Mouse (Mus musculus): ENCODE measurements around the gene Irf9. TPM values are rescaled to one million over a fixed set of nuclear protein-coding genes. Genes with fewer than 3 reads are reported as not detected.

Irf9 gene
- polyA plus RNA-seq, 1 experiment from 2014 or later = 18.6 TPM

- H3K4me3 ChIP-seq (ENCODE audit: low read depth, low read length) = peak within 1 kb of the TSS; percentile 97
- H3K9me3 ChIP-seq (ENCODE audit: low read length) = no peaks in the 10 kb centered on the region
- peak; percentile 87 for ATAC-seq
- peaks cover 29% of the 10 kb centered on the region for H3K4me1 ChIP-seq (ENCODE audit: insufficient read depth)
- peak within 1 kb of the TSS; percentile 92 for H3K4me2 ChIP-seq (ENCODE audit: low read depth, low read length)
- TF ChIP-seq CTCF (IDR thresholded peaks at IDR 0.05; ENCODE audit: low read depth) = no peak
- TF ChIP-seq EP300 (IDR thresholded peaks at IDR 0.05; ENCODE audit: low read depth) = no peak
- WGBS (ENCODE audit: insufficient replicate concordance) = 3% methylated on average over 22 of the region's 22 CpGs
- H3K27ac ChIP-seq (ENCODE audit: low read depth) = peak within 1 kb of the TSS; percentile 97
- H3K27me3 ChIP-seq (ENCODE audit: insufficient read depth, low read length) = no peaks in the 10 kb centered on the region
- peak; percentile 93 for DNase-seq
- peak within 1 kb of the TSS; percentile 94 for H3K9ac ChIP-seq (replicated peaks)
- H3K36me3 ChIP-seq (replicated peaks; ENCODE audit: insufficient read depth, low read length) = peaks cover 28% of the 10 kb centered on the region
Measured at GRCm38 (mm10) chr14:55590748-55591330, 12.5 kb upstream of the Irf9 start, which contains the start of gene Psme2. TSS of gene Psme2 (minus strand) at chr14:55591113.

GRCm38 (mm10) chr14:55591331-55591891 is 12.0 kb upstream of the Irf9 start, which contains the start of gene Rnf31:
TSS of gene Rnf31 (plus strand) at chr14:55591708.
- DNase-seq = peak; percentile 96
- H3K27me3 ChIP-seq (ENCODE audit: insufficient read depth, low read length) = no peaks in the 10 kb centered on the region
- peak within 1 kb of the TSS; percentile 92 for H3K4me2 ChIP-seq (ENCODE audit: low read depth, low read length)
- H3K9me3 ChIP-seq (ENCODE audit: low read length) = no peaks in the 10 kb centered on the region
- H3K36me3 ChIP-seq (replicated peaks; ENCODE audit: insufficient read depth, low read length) = peaks cover 34% of the 10 kb centered on the region
- ATAC-seq = peak; percentile 89
- peak within 1 kb of the TSS; percentile 97 for H3K27ac ChIP-seq (ENCODE audit: low read depth)
- TF ChIP-seq EP300 (IDR thresholded peaks at IDR 0.05; ENCODE audit: low read depth) = peak; percentile 71; the same call in 1 of the 2 replicates
- no peak for TF ChIP-seq CTCF (IDR thresholded peaks at IDR 0.05; ENCODE audit: low read depth)
- H3K4me3 ChIP-seq (ENCODE audit: low read depth, low read length) = peak within 1 kb of the TSS; percentile 97
- 0% methylated on average over 33 of the region's 33 CpGs for WGBS (ENCODE audit: insufficient replicate concordance)
- H3K9ac ChIP-seq (replicated peaks) = peak within 1 kb of the TSS; percentile 94
- H3K4me1 ChIP-seq (ENCODE audit: insufficient read depth) = peaks cover 23% of the 10 kb centered on the region

GRCm38 (mm10) chr14:55592226-55592625 is 11.1 kb upstream of the Irf9 start:
- DNase-seq = peak; percentile 33
- peaks cover 20% of the 10 kb centered on the region for H3K4me1 ChIP-seq (ENCODE audit: insufficient read depth)
- no peak for ATAC-seq
- WGBS (ENCODE audit: insufficient replicate concordance) = 3% methylated on average over 16 of the region's 16 CpGs
- H3K9ac ChIP-seq (replicated peaks) = peak overlapping the region; percentile 94
- H3K27me3 ChIP-seq (ENCODE audit: insufficient read depth, low read length) = no peaks in the 10 kb centered on the region
- peak overlapping the region; percentile 92 for H3K4me2 ChIP-seq (ENCODE audit: low read depth, low read length)
- H3K36me3 ChIP-seq (replicated peaks; ENCODE audit: insufficient read depth, low read length) = peaks cover 42% of the 10 kb centered on the region
- H3K4me3 ChIP-seq (ENCODE audit: low read depth, low read length) = peak overlapping the region; percentile 97
- no peaks in the 10 kb centered on the region for H3K9me3 ChIP-seq (ENCODE audit: low read length)
- H3K27ac ChIP-seq (ENCODE audit: low read depth) = peak overlapping the region; percentile 97
- TF ChIP-seq CTCF (IDR thresholded peaks at IDR 0.05; ENCODE audit: low read depth) = no peak
- TF ChIP-seq EP300 (IDR thresholded peaks at IDR 0.05; ENCODE audit: low read depth) = no peak

GRCm38 (mm10) chr14:55596036-55596690 is 7.2 kb upstream of the Irf9 start:
- WGBS (ENCODE audit: insufficient replicate concordance) = 83% methylated on average over 13 of the region's 13 CpGs
- Histone ChIP-seq H3K9me3 (ENCODE audit: low read length) (no peaks in the 10 kb centered on the region), H3K27ac (ENCODE audit: low read depth) (no peak overlapping the region), H3K9ac (replicated peaks) (no peak overlapping the region), H3K4me3 (ENCODE audit: low read depth, low read length) (no peak overlapping the region), H3K36me3 (replicated peaks; ENCODE audit: insufficient read depth, low read length) (peaks cover 64% of the 10 kb centered on the region), H3K27me3 (ENCODE audit: insufficient read depth, low read length) (no peaks in the 10 kb centered on the region), H3K4me2 (ENCODE audit: low read depth, low read length) (no peak overlapping the region), H3K4me1 (ENCODE audit: insufficient read depth) (peaks cover 9% of the 10 kb centered on the region)
- no peak for DNase-seq
- ATAC-seq = no peak
- TF ChIP-seq CTCF (IDR thresholded peaks at IDR 0.05; ENCODE audit: low read depth) (no peak), EP300 (IDR thresholded peaks at IDR 0.05; ENCODE audit: low read depth) (no peak)

- peaks cover 87% of the 10 kb centered on the region for H3K36me3 ChIP-seq (replicated peaks; ENCODE audit: insufficient read depth, low read length)
- WGBS (ENCODE audit: insufficient replicate concordance) = 92% methylated on average over 21 of the region's 21 CpGs
Measured at GRCm38 (mm10) chr14:55598521-55599390, 4.6 kb upstream of the Irf9 start.

More at GRCm38 (mm10) chr14:55598521-55599390, 4.6 kb upstream of the Irf9 start:
- H3K27ac ChIP-seq (ENCODE audit: low read depth) = no peak overlapping the region
- H3K4me1 ChIP-seq (ENCODE audit: insufficient read depth) = peaks cover 13% of the 10 kb centered on the region; the same call in 1 of the 2 replicates
- TF ChIP-seq EP300 (IDR thresholded peaks at IDR 0.05; ENCODE audit: low read depth) (no peak), CTCF (IDR thresholded peaks at IDR 0.05; ENCODE audit: low read depth) (no peak)
- H3K9me3 ChIP-seq (ENCODE audit: low read length) = no peaks in the 10 kb centered on the region
- H3K4me3 ChIP-seq (ENCODE audit: low read depth, low read length) = no peak overlapping the region
- H3K4me2 ChIP-seq (ENCODE audit: low read depth, low read length) = no peak overlapping the region
- H3K27me3 ChIP-seq (ENCODE audit: insufficient read depth, low read length) = no peaks in the 10 kb centered on the region
- DNase-seq = no peak
- no peak overlapping the region for H3K9ac ChIP-seq (replicated peaks)
- ATAC-seq = no peak

Data from liver, postnatal 0 days (tissue).